Mouse (Mus musculus): ENCODE data around the gene Gm20695. TPM values are rescaled to one million over a fixed set of nuclear protein-coding genes. Genes with fewer than 3 reads are reported as not detected.
A peak's percentile ranks its signal among the peaks of the same experiment; 100 is the strongest.
"Not testable (repeated sequence)": the region's sequence is repeated elsewhere in the genome, so short reads cannot be mapped to it uniquely, and the experiment has no call there.

The Gm20695 gene
- polyA plus RNA-seq (2015; fragmentation: Nextera tagmentation; extraction: Ambion mirVana) = 1.6 and 4.9 TPM in 2 replicates

DNA sequence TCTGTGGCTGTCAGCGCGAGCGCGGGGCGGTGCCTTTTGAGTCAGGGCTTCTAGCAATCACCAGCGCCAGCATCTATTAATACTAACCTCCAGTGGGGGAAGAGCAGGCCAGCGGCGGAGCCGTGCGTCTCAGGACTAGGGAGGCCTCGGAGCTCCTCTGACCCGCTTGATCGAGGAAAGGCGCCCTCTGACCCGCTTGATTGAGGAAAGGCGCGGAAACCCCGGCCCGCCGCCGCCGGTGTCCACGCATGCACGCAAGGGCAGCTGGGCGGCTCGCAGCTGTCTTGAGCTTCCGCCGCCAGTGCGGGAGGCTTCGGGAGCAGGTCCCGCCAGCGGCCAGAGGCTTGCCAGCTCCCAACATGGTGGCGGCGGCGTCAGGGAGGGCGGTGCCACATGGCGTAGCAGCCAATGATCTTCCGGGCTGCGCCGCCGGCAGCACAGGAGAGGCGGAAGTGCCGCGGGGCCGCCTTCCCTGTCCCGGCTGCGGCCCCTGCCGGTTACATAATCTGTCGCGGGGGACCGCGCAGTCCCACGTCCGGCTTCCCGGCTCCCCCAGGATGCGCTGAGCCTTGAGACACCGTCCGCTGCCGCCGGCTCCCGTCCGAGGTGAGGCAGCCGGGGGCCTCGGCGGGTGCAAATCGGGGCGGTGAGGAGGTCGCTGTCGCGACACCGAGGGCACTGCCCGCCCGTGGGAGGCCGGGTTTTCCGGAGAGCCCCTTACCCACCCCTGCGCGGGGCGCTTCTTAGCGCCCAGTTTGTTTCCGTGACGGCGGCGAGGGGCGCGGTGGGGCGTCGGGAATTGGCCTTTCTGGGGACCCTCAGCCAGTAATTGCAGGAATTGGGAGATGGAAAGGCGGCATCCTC lies at the start of gene Gm20695, which contains the start of gene Zfp597:
Gene Gm20695, plus strand, starts transcription at position 448 of the 864 bp plus-strand sequence.
Gene Zfp597, minus strand, starts transcription at position 361 of the 864 bp plus-strand sequence.
- Histone ChIP-seq H3K4me2 (replicated peaks) (peak within 1 kb of the TSS; percentile 62), H3K36me3 (peaks cover 3% of the 10 kb centered on the region), H3K9me3 (no peaks in the 10 kb centered on the region), H3K27ac (peak within 1 kb of the TSS; percentile 95), H3K9ac (replicated peaks) (peak within 1 kb of the TSS; percentile 90), H3K27me3 (no peaks in the 10 kb centered on the region), H3K4me1 (replicated peaks) (peaks cover 37% of the 10 kb centered on the region), H3K4me3 (replicated peaks) (peak within 1 kb of the TSS; percentile 91)
- WGBS = under 1% methylated on average over 84 of the region's 88 CpGs
- peak; percentile 99 for ATAC-seq

DNA sequence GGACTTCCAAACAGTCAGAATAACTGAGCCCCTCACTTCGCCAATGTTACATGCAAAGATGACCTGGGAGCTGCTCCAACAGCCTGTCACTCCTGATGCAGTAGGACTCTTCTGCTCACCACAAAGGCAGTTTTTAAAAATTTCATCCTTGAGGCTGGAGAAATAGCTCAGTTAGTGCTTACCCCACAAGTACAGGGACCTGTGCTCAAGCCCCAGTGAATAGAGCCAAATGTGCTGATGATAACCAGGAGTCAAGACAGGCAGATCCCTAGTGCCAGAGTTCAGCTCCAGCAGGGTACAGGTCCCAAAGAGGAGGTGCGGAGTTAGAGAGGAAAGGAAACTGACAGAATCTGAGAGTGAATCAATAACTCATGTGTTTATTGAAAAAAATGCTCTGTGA lies 49.0 kb upstream of the Gm20695 start:
- WGBS = 90% methylated on average over 2 of the region's 2 CpGs
- H3K4me1 ChIP-seq (replicated peaks) = no peaks in the 10 kb centered on the region
- H3K27me3 ChIP-seq = no peaks in the 10 kb centered on the region
- H3K4me3 ChIP-seq (replicated peaks) = no peak overlapping the region
- no peaks in the 10 kb centered on the region for H3K36me3 ChIP-seq
- no peak overlapping the region for H3K4me2 ChIP-seq (replicated peaks)
- no peak for ATAC-seq
- H3K27ac ChIP-seq = no peak overlapping the region
- H3K9me3 ChIP-seq = no peaks in the 10 kb centered on the region
- H3K9ac ChIP-seq (replicated peaks) = no peak overlapping the region

DNA sequence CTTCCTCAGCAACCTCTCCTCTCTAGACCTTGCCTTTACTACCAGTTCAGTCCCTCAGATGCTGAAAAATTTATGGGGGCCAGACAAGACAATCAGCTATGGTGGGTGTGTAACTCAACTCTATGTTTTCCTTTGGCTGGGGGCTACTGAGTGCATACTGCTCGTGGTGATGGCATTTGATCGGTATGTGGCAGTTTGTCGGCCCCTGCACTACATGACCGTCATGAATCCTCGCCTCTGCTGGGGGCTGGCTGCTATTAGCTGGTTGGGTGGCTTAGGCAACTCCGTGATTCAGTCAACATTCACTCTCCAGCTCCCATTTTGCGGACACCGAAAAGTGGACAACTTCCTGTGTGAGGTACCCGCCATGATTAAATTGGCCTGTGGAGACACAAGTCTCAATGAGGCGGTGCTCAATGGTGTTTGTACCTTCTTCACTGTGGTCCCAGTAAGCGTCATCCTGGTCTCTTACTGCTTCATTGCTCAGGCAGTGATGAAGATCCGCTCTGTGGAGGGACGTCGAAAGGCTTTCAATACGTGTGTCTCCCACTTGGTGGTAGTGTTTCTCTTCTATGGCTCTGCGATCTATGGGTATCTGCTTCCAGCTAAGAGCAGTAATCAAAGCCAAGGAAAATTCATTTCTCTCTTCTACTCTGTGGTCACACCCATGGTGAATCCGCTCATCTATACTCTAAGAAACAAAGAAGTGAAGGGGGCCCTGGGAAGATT lies 45.1 kb upstream of the Gm20695 start:
- Histone ChIP-seq H3K4me2 (replicated peaks) (no peak overlapping the region), H3K27ac (no peak overlapping the region), H3K4me1 (replicated peaks) (0 out of 2 replicates have a peak, but pooled peaks cover 7% of the 10 kb centered on the region), H3K27me3 (no peaks in the 10 kb centered on the region), H3K4me3 (replicated peaks) (no peak overlapping the region), H3K9ac (replicated peaks) (no peak overlapping the region), H3K9me3 (no peaks in the 10 kb centered on the region), H3K36me3 (no peaks in the 10 kb centered on the region)
- WGBS = 63% methylated on average over 17 of the region's 17 CpGs
- ATAC-seq = no peak

DNA sequence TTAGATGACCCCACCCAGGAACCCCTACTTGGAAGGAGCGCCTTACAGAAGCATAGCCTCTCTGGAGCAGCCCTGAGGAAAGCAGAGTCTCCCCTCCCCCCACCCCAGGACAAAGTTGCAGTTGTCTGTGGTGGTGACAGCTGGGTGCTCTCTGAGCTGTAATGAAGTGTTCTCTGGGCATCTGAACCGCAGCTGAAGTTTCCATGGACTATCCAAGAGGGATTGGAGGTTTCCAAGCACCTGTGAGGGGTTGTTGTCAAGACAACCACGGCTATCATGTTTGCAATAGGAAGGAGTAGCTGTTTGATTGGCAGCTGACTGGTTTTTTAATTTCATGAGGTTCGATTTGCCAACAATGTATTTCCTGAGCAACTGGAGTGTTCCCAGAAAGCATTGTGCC lies 41.5 kb upstream of the Gm20695 start:
- Histone ChIP-seq H3K4me1 (replicated peaks) (peaks cover 17% of the 10 kb centered on the region), H3K4me2 (replicated peaks) (no peak overlapping the region), H3K27me3 (no peaks in the 10 kb centered on the region), H3K9ac (replicated peaks) (no peak overlapping the region; the same call in 1 of the 2 replicates), H3K27ac (no peak overlapping the region), H3K4me3 (replicated peaks) (no peak overlapping the region), H3K9me3 (no peaks in the 10 kb centered on the region), H3K36me3 (no peaks in the 10 kb centered on the region)
- ATAC-seq = no peak
- 34% methylated on average over 4 of the region's 4 CpGs for WGBS

DNA sequence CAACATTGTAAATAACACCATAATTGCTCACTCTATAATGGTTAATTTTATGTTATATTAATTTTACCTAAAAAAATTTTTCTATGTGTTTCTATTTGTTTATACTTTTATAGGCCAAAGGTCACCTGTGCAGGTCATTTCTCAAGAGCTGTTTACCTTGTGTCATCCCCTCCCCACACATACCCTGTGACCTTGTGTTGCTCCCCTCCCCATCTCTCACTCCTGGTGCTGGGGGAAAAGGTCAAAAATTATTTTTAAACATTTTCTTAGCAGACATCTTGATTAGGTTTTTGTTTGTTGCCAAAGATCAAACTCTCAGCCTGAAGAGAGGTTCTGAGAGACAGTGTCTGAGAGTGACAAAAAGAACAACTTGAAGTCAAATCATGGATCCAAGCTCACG lies 40.7 kb upstream of the Gm20695 start:
- Histone ChIP-seq H3K4me1 (replicated peaks) (peaks cover 19% of the 10 kb centered on the region), H3K4me3 (replicated peaks) (no peak overlapping the region), H3K9me3 (no peaks in the 10 kb centered on the region), H3K27me3 (no peaks in the 10 kb centered on the region), H3K36me3 (no peaks in the 10 kb centered on the region), H3K9ac (replicated peaks) (no peak overlapping the region), H3K4me2 (replicated peaks) (no peak overlapping the region), H3K27ac (no peak overlapping the region)
- WGBS = 80% methylated on average over 1 of the region's 1 CpGs
- no peak for ATAC-seq

DNA sequence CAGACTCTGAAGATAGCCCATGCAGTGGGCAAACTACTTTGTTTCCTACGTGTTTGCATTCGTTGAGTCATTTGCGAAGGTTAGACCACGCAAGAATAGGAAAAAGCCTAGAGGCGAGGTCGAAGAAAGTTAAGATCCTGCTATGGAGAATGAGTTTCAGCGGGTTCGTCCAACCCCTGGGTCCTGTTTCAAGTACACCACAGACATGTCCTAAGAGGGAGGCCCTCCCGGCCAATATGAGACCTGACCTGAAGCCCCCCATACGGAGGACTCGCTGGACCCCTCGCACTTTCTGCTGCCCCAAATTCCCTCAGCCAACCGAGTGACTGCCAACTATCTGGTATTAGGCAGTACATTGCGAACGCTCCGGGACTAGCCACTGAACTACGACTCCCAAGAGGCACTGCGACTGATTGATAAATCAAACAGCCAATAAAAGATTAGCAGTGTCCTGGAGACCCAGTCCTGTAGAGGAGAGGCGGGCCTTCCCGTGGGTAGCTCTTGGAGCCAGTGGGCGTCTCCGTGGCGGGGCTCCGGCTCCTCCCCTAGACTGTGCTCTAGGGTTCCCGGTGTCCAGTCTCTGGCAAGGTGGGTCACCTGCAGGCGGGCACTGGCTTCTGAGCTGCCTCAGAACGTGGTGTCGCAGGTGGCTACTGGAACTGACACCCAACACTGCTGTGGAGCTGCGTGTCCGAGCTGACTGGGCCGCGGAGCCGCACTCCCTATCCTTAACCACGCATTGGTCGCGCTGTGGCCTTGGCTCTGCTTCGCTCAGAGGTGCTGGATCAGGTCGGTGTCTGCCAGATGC lies 37.5 kb upstream of the Gm20695 start, which contains the start of gene Zfp174:
Gene Zfp174, plus strand, starts transcription at position 558 of the 808 bp plus-strand sequence.
- Histone ChIP-seq H3K4me1 (replicated peaks) (peaks cover 22% of the 10 kb centered on the region), H3K4me3 (replicated peaks) (peak within 1 kb of the TSS; percentile 66), H3K36me3 (no peaks in the 10 kb centered on the region), H3K27me3 (no peaks in the 10 kb centered on the region), H3K4me2 (replicated peaks) (peak within 1 kb of the TSS; percentile 66), H3K9me3 (no peaks in the 10 kb centered on the region), H3K27ac (no peak within 1 kb of the TSS), H3K9ac (replicated peaks) (peak within 1 kb of the TSS; percentile 69)
- WGBS = 4% methylated on average over 38 of the region's 38 CpGs
- peak; percentile 100 for ATAC-seq

DNA sequence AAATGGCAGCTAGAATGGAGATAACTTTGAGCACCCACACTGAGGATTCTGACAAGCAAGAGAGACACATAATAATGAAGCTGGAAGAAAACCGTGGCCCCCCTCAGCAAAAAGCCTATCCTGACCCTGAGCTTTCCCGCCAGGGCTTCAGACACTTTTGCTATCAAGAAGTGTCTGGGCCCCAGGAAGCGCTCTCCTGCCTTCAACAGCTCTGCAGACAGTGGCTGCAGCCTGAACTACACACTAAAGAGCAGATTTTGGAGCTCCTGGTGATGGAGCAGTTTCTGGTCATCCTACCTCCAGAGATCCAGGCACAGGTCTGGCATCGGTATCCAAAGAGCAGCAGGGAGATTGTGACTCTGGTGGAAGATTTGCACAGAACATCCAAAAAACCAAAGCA lies 36.6 kb upstream of the Gm20695 start:
- Histone ChIP-seq H3K36me3 (no peaks in the 10 kb centered on the region), H3K4me2 (replicated peaks) (peak overlapping the region; percentile 66), H3K4me3 (replicated peaks) (peak overlapping the region; percentile 66), H3K4me1 (replicated peaks) (peaks cover 19% of the 10 kb centered on the region), H3K9me3 (no peaks in the 10 kb centered on the region), H3K27ac (no peak overlapping the region), H3K9ac (replicated peaks) (peak overlapping the region; percentile 69; the same call in 1 of the 2 replicates), H3K27me3 (no peaks in the 10 kb centered on the region)
- ATAC-seq = no peak
- WGBS = 68% methylated on average over 4 of the region's 4 CpGs

DNA sequence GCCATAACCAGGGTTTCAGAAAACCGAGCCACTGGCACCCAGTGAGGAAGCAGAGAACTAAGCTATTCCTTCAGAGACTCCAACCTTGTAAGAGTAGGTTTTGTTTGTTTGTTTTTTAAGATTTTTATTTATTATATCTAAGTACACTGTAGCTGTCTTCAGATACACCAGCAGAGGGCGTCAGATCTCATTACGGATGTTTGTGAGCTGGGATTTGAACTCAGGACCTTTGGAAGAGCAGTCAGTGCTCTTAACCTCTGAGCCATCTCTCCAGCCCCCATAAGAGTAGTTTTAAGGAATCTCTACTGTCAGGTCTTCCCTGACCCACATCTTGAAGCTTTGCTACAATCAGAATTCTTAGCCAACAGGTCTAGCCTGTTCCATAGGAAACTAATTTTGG lies 36.0 kb upstream of the Gm20695 start:
- Histone ChIP-seq H3K4me2 (replicated peaks) (no peak overlapping the region), H3K36me3 (no peaks in the 10 kb centered on the region), H3K4me3 (replicated peaks) (no peak overlapping the region), H3K27ac (no peak overlapping the region), H3K27me3 (no peaks in the 10 kb centered on the region), H3K4me1 (replicated peaks) (peaks cover 15% of the 10 kb centered on the region), H3K9ac (replicated peaks) (no peak overlapping the region), H3K9me3 (no peaks in the 10 kb centered on the region)
- ATAC-seq = no peak
- 78% methylated on average over 3 of the region's 3 CpGs for WGBS

DNA sequence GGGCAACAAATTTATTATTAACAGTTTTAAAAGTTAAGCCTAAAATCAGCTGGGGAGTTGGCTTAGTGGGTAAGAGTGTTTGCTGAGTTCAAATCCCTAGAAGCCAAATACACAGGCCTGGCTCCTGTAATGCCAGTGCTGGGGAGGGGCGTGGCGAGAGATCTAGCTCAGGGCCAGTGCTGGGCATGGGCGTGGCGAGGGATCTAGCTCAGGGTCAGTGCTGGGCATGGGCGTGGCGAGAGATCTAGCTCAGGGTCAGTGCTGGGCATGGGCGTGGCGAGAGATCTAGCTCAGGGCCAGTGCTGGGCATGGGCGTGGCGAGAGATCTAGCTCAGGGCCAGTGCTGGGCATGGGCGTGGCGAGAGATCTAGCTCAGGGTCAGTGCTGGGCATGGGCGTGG lies 33.1 kb upstream of the Gm20695 start:
- not testable (repeated sequence) for H3K4me2 ChIP-seq (replicated peaks); H3K4me3 ChIP-seq (replicated peaks); H3K9ac ChIP-seq (replicated peaks); H3K27ac ChIP-seq; ATAC-seq; H3K9me3 ChIP-seq; H3K36me3 ChIP-seq; H3K27me3 ChIP-seq
- WGBS = 92% methylated on average over 13 of the region's 13 CpGs
- H3K4me1 ChIP-seq (replicated peaks) = peaks cover 15% of the 10 kb centered on the region

DNA sequence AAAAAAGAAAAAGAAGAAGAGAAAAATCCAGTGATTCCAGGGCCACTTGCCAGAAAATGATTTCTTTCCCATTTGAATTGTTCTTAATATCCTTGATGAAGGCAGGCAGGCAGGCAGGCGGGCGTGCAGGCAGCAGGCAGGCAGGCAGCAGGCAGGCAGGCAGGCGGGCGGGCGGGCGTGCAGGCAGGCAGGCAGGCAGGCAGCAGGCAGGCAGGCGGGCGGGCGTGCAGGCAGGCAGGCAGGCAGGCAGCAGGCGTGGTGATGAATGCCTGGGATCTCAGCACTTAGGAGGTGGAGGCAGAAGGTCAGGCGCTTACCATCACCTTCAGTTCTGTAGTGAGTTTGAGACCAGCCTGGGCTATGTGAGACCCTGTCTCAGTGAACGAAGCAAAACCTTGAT lies 31.9 kb upstream of the Gm20695 start:
- no peak for ATAC-seq
- H3K4me2 ChIP-seq (replicated peaks) = no peak overlapping the region
- no peaks in the 10 kb centered on the region for H3K36me3 ChIP-seq
- H3K9ac ChIP-seq (replicated peaks) = no peak overlapping the region
- H3K27ac ChIP-seq = no peak overlapping the region
- WGBS = 40% methylated on average over 12 of the region's 12 CpGs
- no peak overlapping the region for H3K4me3 ChIP-seq (replicated peaks)
- peaks cover 8% of the 10 kb centered on the region for H3K4me1 ChIP-seq (replicated peaks)
- H3K27me3 ChIP-seq = no peaks in the 10 kb centered on the region
- no peaks in the 10 kb centered on the region for H3K9me3 ChIP-seq

DNA sequence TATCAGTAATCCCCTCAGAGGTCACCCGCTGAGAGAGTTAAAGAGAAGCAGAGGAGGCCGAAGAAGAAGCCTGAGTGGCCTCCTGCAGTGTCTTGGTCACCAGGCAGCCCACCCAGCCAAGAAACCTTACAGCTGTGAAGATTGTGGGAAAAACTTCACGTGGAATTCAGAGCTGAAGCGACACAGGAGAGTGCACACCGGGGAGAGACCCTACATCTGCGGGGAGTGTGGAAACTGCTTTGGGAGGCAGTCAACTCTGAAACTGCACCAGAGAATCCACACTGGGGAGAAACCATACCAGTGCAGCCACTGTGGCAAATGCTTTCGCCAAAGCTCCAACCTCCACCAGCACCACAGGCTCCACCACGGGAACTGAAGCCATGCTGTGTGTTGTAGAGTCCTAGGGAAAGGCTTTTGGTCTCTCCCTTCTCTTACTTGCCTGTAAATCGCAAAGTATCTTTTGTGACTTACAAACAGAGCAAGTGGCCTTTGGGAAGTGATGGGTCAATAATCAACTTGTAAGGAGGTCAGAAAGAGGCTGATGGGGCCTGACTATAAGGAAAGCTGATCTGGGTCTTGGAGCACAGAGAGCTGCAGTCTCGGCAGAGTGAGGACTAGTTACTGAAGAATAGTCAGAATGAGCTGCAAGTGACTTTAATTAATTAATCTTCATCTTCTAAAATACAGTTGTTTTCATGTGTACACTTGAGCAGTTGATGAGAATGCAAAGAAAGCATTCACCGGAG lies 29.8 kb upstream of the Gm20695 start:
- Histone ChIP-seq H3K27ac (no peak overlapping the region), H3K4me2 (replicated peaks) (no peak overlapping the region), H3K36me3 (peaks cover 5% of the 10 kb centered on the region; the same call in 1 of the 2 replicates), H3K9me3 (no peaks in the 10 kb centered on the region), H3K4me3 (replicated peaks) (no peak overlapping the region), H3K4me1 (replicated peaks) (no peaks in the 10 kb centered on the region), H3K27me3 (no peaks in the 10 kb centered on the region), H3K9ac (replicated peaks) (no peak overlapping the region)
- 40% methylated on average over 11 of the region's 11 CpGs for WGBS
- no peak for ATAC-seq

All from midbrain, embryonic 13.5 days (tissue).